Comparison of ENCODE assay signal across 18 mouse cellular contexts in the genomic region with DNA sequence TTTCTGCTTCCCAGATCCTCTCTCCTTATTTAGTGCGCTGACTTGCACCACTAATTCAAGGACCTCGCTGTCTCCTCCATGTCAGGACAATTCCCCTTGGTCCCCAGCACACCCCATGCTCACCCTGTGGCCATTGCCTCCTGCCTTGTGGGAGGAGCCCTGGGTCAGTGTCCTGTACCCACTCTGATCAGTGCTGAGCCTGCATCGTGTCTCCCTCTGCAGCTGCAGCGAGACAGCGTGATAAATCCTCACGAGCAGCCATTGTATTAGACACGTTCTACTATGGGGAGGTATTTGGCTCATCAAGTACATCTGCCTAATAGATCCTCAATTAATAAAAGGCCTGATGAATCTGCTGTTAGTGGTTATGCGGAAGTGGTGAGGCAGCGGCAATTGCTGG.
DNase-seq lines count a peak whose midpoint lies in the region; ATAC-seq and TF ChIP-seq lines count a peak whose summit lies in the region.
"Had no signal": no experiment of that assay in that cellular context is flagged by ENCODE, and none has a peak within 500 bp of the region (broad histone marks: within the 10 kb centered on the region; RNA-seq: fewer than 3 reads in every experiment).

No protein-coding gene starts in this region.

- 53% methylated on average over 9 of the region's 9 CpGs for WGBS in forebrain, embryonic 14.5 days
- WGBS in hindbrain, embryonic 15.5 days: 39% methylated on average over 9 of the region's 9 CpGs
- WGBS in neural tube, embryonic 13.5 days: 34% methylated on average over 9 of the region's 9 CpGs

- no peak overlapping the region for H3K4me3 ChIP-seq in layer of hippocampus, adult 2 months
- no peak overlapping the region for H3K4me3 ChIP-seq in forebrain, embryonic 14.5 days (ENCODE audit: low read depth, low read length)
- no peak overlapping the region for H3K4me3 ChIP-seq in hindbrain, embryonic 15.5 days
- H3K4me3 ChIP-seq in neural tube, embryonic 13.5 days: no peak overlapping the region
- H3K4me3 ChIP-seq: erythroblast, embryonic 14.5 days; heart, embryonic 12.5 days; liver, embryonic 15.5 days; myocyte had no signal

- no peak overlapping the region for H3K9ac ChIP-seq in forebrain, embryonic 14.5 days (ENCODE audit: low read length)
- no peak overlapping the region for H3K9ac ChIP-seq in hindbrain, embryonic 15.5 days
- H3K9ac ChIP-seq in neural tube, embryonic 13.5 days: peak overlapping the region; percentile 43
- H3K9ac ChIP-seq: heart, embryonic 12.5 days; liver, embryonic 15.5 days had no signal

- ATAC-seq in forebrain, embryonic 14.5 days: no peak
- ATAC-seq in hindbrain, embryonic 15.5 days (ENCODE audit: low FRiP score, low read depth): peak; percentile 33; the same call in 1 of the 2 replicates
- ATAC-seq in neural tube, embryonic 13.5 days (ENCODE audit: low read depth): 0 out of 2 replicates have a peak, but pooled peaks have one; percentile 30
- ATAC-seq: intestine, postnatal 0 days; lung, postnatal 0 days had no signal

- no peak for TF ChIP-seq CTCF in layer of hippocampus, adult 2 months (conservative IDR thresholded peaks at IDR 0.05)

- no peaks in the 10 kb centered on the region for H3K9me3 ChIP-seq in forebrain, embryonic 14.5 days (replicated peaks; ENCODE audit: control insufficient read depth, low read length)
- no peaks in the 10 kb centered on the region for H3K9me3 ChIP-seq in hindbrain, embryonic 15.5 days
- no peaks in the 10 kb centered on the region for H3K9me3 ChIP-seq in neural tube, embryonic 13.5 days
- H3K9me3 ChIP-seq: heart, embryonic 12.5 days; liver, embryonic 15.5 days had no signal

- H3K4me2 ChIP-seq in forebrain, embryonic 14.5 days (ENCODE audit: low read length): no peak overlapping the region
- 0 out of 2 replicates have a peak overlapping the region, but pooled peaks have one; percentile 1 for H3K4me2 ChIP-seq in hindbrain, embryonic 15.5 days
- H3K4me2 ChIP-seq in neural tube, embryonic 13.5 days: no peak overlapping the region
- H3K4me2 ChIP-seq: heart, embryonic 12.5 days; liver, embryonic 15.5 days had no signal

- no peaks in the 10 kb centered on the region for H3K27me3 ChIP-seq in forebrain, embryonic 14.5 days (replicated peaks; ENCODE audit: control insufficient read depth, insufficient read depth, low read length)
- no peaks in the 10 kb centered on the region for H3K27me3 ChIP-seq in hindbrain, embryonic 15.5 days
- no peaks in the 10 kb centered on the region for H3K27me3 ChIP-seq in neural tube, embryonic 13.5 days

- no peak for DNase-seq in layer of hippocampus, adult 2 months (ENCODE audit: low spot score in 2 of 2)
- no peak for DNase-seq in layer of hippocampus, postnatal 36 days
- DNase-seq in forebrain, embryonic 14.5 days (ENCODE audit: low spot score): no peak
- no peak for DNase-seq in cerebellum, adult 8-10 months
- no peak for DNase-seq in right cerebral cortex, postnatal 14 days
- no peak for DNase-seq in lung, postnatal 25 days (ENCODE audit: low spot score)
- DNase-seq: adrenal gland, postnatal 10 days; heart, postnatal 36 days; layer of hippocampus, adult 9-11 months had no signal

- H3K4me1 ChIP-seq in forebrain, embryonic 14.5 days (ENCODE audit: control insufficient read depth, insufficient read depth, low read length): peaks cover 37% of the 10 kb centered on the region
- peaks cover 58% of the 10 kb centered on the region for H3K4me1 ChIP-seq in hindbrain, embryonic 15.5 days (replicated peaks)
- H3K4me1 ChIP-seq in neural tube, embryonic 13.5 days (replicated peaks): peaks cover 62% of the 10 kb centered on the region
- H3K4me1 ChIP-seq: heart, embryonic 12.5 days; liver, embryonic 15.5 days had no signal

- H3K36me3 ChIP-seq in forebrain, embryonic 14.5 days (ENCODE audit: control insufficient read depth, insufficient read depth, low read length): no peaks in the 10 kb centered on the region; the same call in 1 of the 2 replicates
- H3K36me3 ChIP-seq in hindbrain, embryonic 15.5 days: no peaks in the 10 kb centered on the region
- H3K36me3 ChIP-seq in neural tube, embryonic 13.5 days: no peaks in the 10 kb centered on the region
- H3K36me3 ChIP-seq: heart, embryonic 12.5 days; liver, embryonic 15.5 days had no signal

- H3K27ac ChIP-seq in layer of hippocampus, adult 2 months: peak overlapping the region; percentile 36; the same call in 1 of the 2 replicates
- H3K27ac ChIP-seq in forebrain, embryonic 14.5 days (ENCODE audit: low read depth, low read length): peak overlapping the region; percentile 74; the same call in 1 of the 2 replicates
- peak overlapping the region; percentile 68 for H3K27ac ChIP-seq in hindbrain, embryonic 15.5 days (replicated peaks)
- peak overlapping the region; percentile 63 for H3K27ac ChIP-seq in neural tube, embryonic 13.5 days (replicated peaks)
- H3K27ac ChIP-seq: kidney, postnatal 0 days; liver, embryonic 15.5 days had no signal
